Mouse (Mus musculus): ENCODE data around the gene Tecr. TPM values are rescaled to one million over a fixed set of nuclear protein-coding genes. Genes with fewer than 3 reads are reported as not detected.
"Not testable (repeated sequence)": the region's sequence is repeated elsewhere in the genome, so short reads cannot be mapped to it uniquely, and the experiment has no call there.

Gene Tecr
- polyA plus RNA-seq, 1 experiment from 2014 or later, result 509 TPM

GRCm38 (mm10) chr8:83571791-83572190, 36.0 kb downstream of the Tecr start:
- H3K4me1 ChIP-seq (replicated peaks; ENCODE audit: control insufficient read depth, insufficient read depth, low read length), result peaks cover 31% of the 10 kb centered on the region

GRCm38 (mm10) chr8:83571001-83571340, 36.8 kb downstream of the Tecr start:
- H3K4me3 ChIP-seq (ENCODE audit: low read length); H3K9ac ChIP-seq (ENCODE audit: low read length); H3K27me3 ChIP-seq (ENCODE audit: control insufficient read depth, insufficient read depth, low read depth, low read length); ATAC-seq (ENCODE audit: low read depth); H3K27ac ChIP-seq (ENCODE audit: low read length); H3K4me2 ChIP-seq (ENCODE audit: low read depth, low read length); H3K9me3 ChIP-seq (ENCODE audit: control insufficient read depth, low read length): not testable (repeated sequence)
- Histone ChIP-seq H3K4me1 (replicated peaks; ENCODE audit: control insufficient read depth, insufficient read depth, low read length) (peaks cover 25% of the 10 kb centered on the region), H3K36me3 (ENCODE audit: control insufficient read depth, insufficient read depth, low read length) (peaks cover 19% of the 10 kb centered on the region)
- WGBS, result 95% methylated on average over 3 of the region's 7 CpGs

More at GRCm38 (mm10) chr8:83571791-83572190, 36.0 kb downstream of the Tecr start:
- no peaks in the 10 kb centered on the region for H3K27me3 ChIP-seq (ENCODE audit: control insufficient read depth, insufficient read depth, low read depth, low read length)
- WGBS, result 87% methylated on average over 10 of the region's 10 CpGs
- H3K36me3 ChIP-seq (ENCODE audit: control insufficient read depth, insufficient read depth, low read length), result peaks cover 19% of the 10 kb centered on the region
- no peak overlapping the region for H3K9ac ChIP-seq (ENCODE audit: low read length)
- H3K9me3 ChIP-seq (ENCODE audit: control insufficient read depth, low read length), result no peaks in the 10 kb centered on the region
- no peak for ATAC-seq (ENCODE audit: low read depth)
- no peak overlapping the region for H3K27ac ChIP-seq (ENCODE audit: low read length)
- no peak overlapping the region for H3K4me2 ChIP-seq (ENCODE audit: low read depth, low read length)
- no peak overlapping the region for H3K4me3 ChIP-seq (ENCODE audit: low read length)

DNA sequence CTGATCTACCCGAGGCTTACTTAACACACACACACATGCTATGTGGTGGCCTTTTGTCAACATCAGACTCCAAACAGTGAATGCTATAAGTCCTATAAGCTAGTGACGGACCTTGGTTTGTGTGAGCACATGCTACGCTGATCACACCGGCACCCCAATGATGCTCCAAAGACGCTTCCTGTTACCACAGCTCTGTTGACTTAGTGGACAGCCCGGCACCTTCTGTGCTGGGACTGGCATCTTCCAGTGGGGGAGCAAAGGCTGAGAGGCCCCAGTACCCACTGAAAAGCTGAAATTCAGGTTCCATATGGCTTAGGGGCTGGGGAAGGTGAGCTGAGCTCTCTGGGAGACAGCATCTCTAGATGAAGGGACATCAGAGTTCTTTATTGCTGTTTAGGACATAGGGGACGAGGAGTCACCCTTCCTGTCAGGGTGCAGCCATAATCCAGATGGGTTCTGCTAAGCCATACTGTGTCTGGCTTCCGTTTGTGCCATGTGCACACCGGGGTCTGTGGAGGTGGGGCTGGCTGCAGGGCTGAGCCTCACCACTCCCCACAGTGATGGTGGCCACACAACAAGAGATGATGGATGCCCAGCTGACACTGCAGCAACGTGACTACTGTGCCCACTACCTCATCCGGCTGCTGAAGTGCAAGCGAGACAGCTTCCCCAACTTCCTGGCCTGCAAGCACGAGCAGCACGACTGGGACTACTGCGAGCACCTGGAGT, 37.3 kb downstream of the Tecr start:
- no peak overlapping the region for H3K4me2 ChIP-seq (ENCODE audit: low read depth, low read length)
- no peak overlapping the region for H3K4me3 ChIP-seq (ENCODE audit: low read length)
- 79% methylated on average over 15 of the region's 15 CpGs for WGBS
- H3K9ac ChIP-seq (ENCODE audit: low read length), result no peak overlapping the region
- no peak overlapping the region for H3K27ac ChIP-seq (ENCODE audit: low read length)
- no peaks in the 10 kb centered on the region for H3K9me3 ChIP-seq (ENCODE audit: control insufficient read depth, low read length)
- ATAC-seq (ENCODE audit: low read depth), result no peak
- H3K27me3 ChIP-seq (ENCODE audit: control insufficient read depth, insufficient read depth, low read depth, low read length), result no peaks in the 10 kb centered on the region
- peaks cover 19% of the 10 kb centered on the region for H3K36me3 ChIP-seq (ENCODE audit: control insufficient read depth, insufficient read depth, low read length)
- peaks cover 21% of the 10 kb centered on the region for H3K4me1 ChIP-seq (replicated peaks; ENCODE audit: control insufficient read depth, insufficient read depth, low read length)

- no peak overlapping the region for H3K4me3 ChIP-seq (ENCODE audit: low read length)
- no peaks in the 10 kb centered on the region for H3K9me3 ChIP-seq (ENCODE audit: control insufficient read depth, low read length)
- H3K27me3 ChIP-seq (ENCODE audit: control insufficient read depth, insufficient read depth, low read depth, low read length), result no peaks in the 10 kb centered on the region
- no peak for ATAC-seq (ENCODE audit: low read depth)
- 70% methylated on average over 4 of the region's 4 CpGs for WGBS
- H3K27ac ChIP-seq (ENCODE audit: low read length), result no peak overlapping the region
- H3K36me3 ChIP-seq (ENCODE audit: control insufficient read depth, insufficient read depth, low read length), result peaks cover 19% of the 10 kb centered on the region
- no peak overlapping the region for H3K4me2 ChIP-seq (ENCODE audit: low read depth, low read length)
- H3K4me1 ChIP-seq (replicated peaks; ENCODE audit: control insufficient read depth, insufficient read depth, low read length), result peaks cover 10% of the 10 kb centered on the region
- H3K9ac ChIP-seq (ENCODE audit: low read length), result no peak overlapping the region
Measured at GRCm38 (mm10) chr8:83569165-83569564, 38.6 kb downstream of the Tecr start.

DNA sequence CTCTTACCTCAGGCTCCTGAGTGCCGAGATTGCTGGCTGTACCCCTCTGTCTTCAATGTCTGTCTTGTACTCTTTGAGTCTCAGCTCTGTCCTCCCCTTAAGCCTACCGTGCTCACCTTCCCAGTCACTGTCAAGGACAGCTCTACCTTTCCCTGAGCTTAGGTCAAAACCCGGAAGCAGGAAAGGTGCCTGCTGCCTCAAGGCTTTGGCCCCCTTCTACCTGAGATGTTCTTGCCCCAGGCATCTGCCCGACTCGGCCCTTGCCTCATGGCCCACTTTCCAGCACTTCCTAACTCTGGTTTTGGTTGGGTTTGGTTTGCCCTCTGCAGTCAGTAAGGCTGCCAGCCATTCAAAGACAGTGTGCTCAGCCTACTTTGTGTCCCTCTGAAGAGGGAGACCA, 39.0 kb downstream of the Tecr start:
- no peak overlapping the region for H3K27ac ChIP-seq (ENCODE audit: low read length)
- no peaks in the 10 kb centered on the region for H3K27me3 ChIP-seq (ENCODE audit: control insufficient read depth, insufficient read depth, low read depth, low read length)
- no peak overlapping the region for H3K4me2 ChIP-seq (ENCODE audit: low read depth, low read length)
- WGBS, result 65% methylated on average over 5 of the region's 5 CpGs
- H3K4me1 ChIP-seq (replicated peaks; ENCODE audit: control insufficient read depth, insufficient read depth, low read length), result peaks cover 10% of the 10 kb centered on the region
- H3K9ac ChIP-seq (ENCODE audit: low read length), result no peak overlapping the region
- ATAC-seq (ENCODE audit: low read depth), result no peak
- H3K36me3 ChIP-seq (ENCODE audit: control insufficient read depth, insufficient read depth, low read length), result peaks cover 19% of the 10 kb centered on the region
- no peak overlapping the region for H3K4me3 ChIP-seq (ENCODE audit: low read length)
- H3K9me3 ChIP-seq (ENCODE audit: control insufficient read depth, low read length), result no peaks in the 10 kb centered on the region

GRCm38 (mm10) chr8:83568128-83568527, 39.6 kb downstream of the Tecr start:
- Histone ChIP-seq H3K4me2 (ENCODE audit: low read depth, low read length) (no peak overlapping the region), H3K4me3 (ENCODE audit: low read length) (no peak overlapping the region)
- no peak for ATAC-seq (ENCODE audit: low read depth)

GRCm38 (mm10) chr8:83567668-83568067, 40.1 kb downstream of the Tecr start:
- peaks cover 15% of the 10 kb centered on the region for H3K36me3 ChIP-seq (ENCODE audit: control insufficient read depth, insufficient read depth, low read length)
- no peak overlapping the region for H3K27ac ChIP-seq (ENCODE audit: low read length)
- peaks cover 10% of the 10 kb centered on the region for H3K4me1 ChIP-seq (replicated peaks; ENCODE audit: control insufficient read depth, insufficient read depth, low read length)
- WGBS, result 39% methylated on average over 3 of the region's 3 CpGs
- ATAC-seq (ENCODE audit: low read depth), result no peak
- no peaks in the 10 kb centered on the region for H3K27me3 ChIP-seq (ENCODE audit: control insufficient read depth, insufficient read depth, low read depth, low read length)
- peak overlapping the region; percentile 88; the same call in 1 of the 2 replicates for H3K9ac ChIP-seq (ENCODE audit: low read length)
- H3K4me3 ChIP-seq (ENCODE audit: low read length), result peak overlapping the region; percentile 76
- no peaks in the 10 kb centered on the region for H3K9me3 ChIP-seq (ENCODE audit: control insufficient read depth, low read length)
- H3K4me2 ChIP-seq (ENCODE audit: low read depth, low read length), result peak overlapping the region; percentile 87

More at GRCm38 (mm10) chr8:83568128-83568527, 39.6 kb downstream of the Tecr start:
- peaks cover 10% of the 10 kb centered on the region for H3K4me1 ChIP-seq (replicated peaks; ENCODE audit: control insufficient read depth, insufficient read depth, low read length)
- no peak overlapping the region for H3K27ac ChIP-seq (ENCODE audit: low read length)
- 59% methylated on average over 5 of the region's 5 CpGs for WGBS
- no peaks in the 10 kb centered on the region for H3K9me3 ChIP-seq (ENCODE audit: control insufficient read depth, low read length)
- H3K9ac ChIP-seq (ENCODE audit: low read length), result no peak overlapping the region
- no peaks in the 10 kb centered on the region for H3K27me3 ChIP-seq (ENCODE audit: control insufficient read depth, insufficient read depth, low read depth, low read length)
- peaks cover 18% of the 10 kb centered on the region for H3K36me3 ChIP-seq (ENCODE audit: control insufficient read depth, insufficient read depth, low read length)

DNA sequence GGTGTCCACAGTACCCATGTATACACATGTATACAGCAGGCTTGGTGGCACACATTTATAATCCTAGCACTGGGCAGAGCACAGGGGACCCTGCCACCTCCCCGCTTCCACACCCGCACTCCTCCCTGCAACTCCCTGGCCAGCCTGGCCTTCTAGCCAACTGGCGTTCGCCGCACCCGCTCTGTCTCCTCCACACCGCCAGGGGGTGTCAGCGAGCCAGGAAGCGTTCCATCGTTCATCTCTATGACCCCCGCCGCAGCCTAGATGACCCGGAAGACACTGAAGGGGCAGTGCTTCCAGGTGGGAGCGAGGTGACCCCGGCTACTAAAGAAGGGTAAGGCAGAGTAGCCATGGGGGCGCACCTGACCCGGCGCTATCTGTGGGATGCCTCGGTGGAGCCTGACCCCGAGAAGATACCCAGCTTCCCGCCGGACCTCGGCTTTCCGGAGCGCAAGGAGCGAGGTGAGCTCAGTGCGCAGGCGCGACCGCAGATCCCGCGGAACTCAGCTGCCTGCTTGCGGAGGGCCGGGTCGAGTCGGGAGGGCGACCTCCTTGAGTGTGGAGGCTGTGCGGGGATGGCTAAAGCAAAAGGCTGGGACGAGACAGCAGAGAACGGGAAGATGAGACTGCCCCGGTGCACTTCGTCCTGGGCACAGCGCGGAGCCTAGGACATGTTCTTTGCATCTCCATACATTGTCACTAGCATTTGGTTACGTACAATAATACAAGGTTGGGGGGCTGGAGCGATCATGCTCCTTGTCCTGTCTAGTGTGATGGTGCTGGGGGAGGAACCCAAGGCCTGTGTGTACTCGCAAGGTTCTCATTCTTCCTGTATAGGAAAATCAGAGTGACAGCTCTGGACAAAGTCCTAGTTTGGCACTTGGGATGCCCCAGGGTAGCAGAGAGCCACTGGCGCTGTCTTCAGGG, 41.0 kb downstream of the Tecr start, which contains the start of gene Ndufb7:
TSS of gene Ndufb7 (plus strand) at position 203 of the 927 bp plus-strand sequence.
- H3K36me3 ChIP-seq (ENCODE audit: control insufficient read depth, insufficient read depth, low read length), result peaks cover 7% of the 10 kb centered on the region
- peak within 1 kb of the TSS; percentile 76 for H3K4me3 ChIP-seq (ENCODE audit: low read length)
- no peaks in the 10 kb centered on the region for H3K9me3 ChIP-seq (ENCODE audit: control insufficient read depth, low read length)
- under 1% methylated on average over 48 of the region's 48 CpGs for WGBS
- ATAC-seq (ENCODE audit: low read depth), result peak; percentile 86
- peak within 1 kb of the TSS; percentile 87 for H3K4me2 ChIP-seq (ENCODE audit: low read depth, low read length)
- H3K27me3 ChIP-seq (ENCODE audit: control insufficient read depth, insufficient read depth, low read depth, low read length), result no peaks in the 10 kb centered on the region
- peak within 1 kb of the TSS; percentile 60 for H3K27ac ChIP-seq (ENCODE audit: low read length)
- H3K9ac ChIP-seq (ENCODE audit: low read length), result peak within 1 kb of the TSS; percentile 88
- peaks cover 10% of the 10 kb centered on the region for H3K4me1 ChIP-seq (replicated peaks; ENCODE audit: control insufficient read depth, insufficient read depth, low read length)

- no peak overlapping the region for H3K9ac ChIP-seq (ENCODE audit: low read length)
- WGBS, result 76% methylated on average over 9 of the region's 9 CpGs
- no peak overlapping the region for H3K27ac ChIP-seq (ENCODE audit: low read length)
- no peak overlapping the region; the same call in 1 of the 2 replicates for H3K4me3 ChIP-seq (ENCODE audit: low read length)
- no peak overlapping the region for H3K4me2 ChIP-seq (ENCODE audit: low read depth, low read length)
- ATAC-seq (ENCODE audit: low read depth), result no peak
- H3K36me3 ChIP-seq (ENCODE audit: control insufficient read depth, insufficient read depth, low read length), result no peaks in the 10 kb centered on the region
- no peaks in the 10 kb centered on the region for H3K9me3 ChIP-seq (ENCODE audit: control insufficient read depth, low read length)
- no peaks in the 10 kb centered on the region for H3K27me3 ChIP-seq (ENCODE audit: control insufficient read depth, insufficient read depth, low read depth, low read length)
- peaks cover 10% of the 10 kb centered on the region for H3K4me1 ChIP-seq (replicated peaks; ENCODE audit: control insufficient read depth, insufficient read depth, low read length)
Measured at GRCm38 (mm10) chr8:83565731-83566375, 41.9 kb downstream of the Tecr start.
